Mouse (Mus musculus): ENCODE results near the gene Prkcd. TPM values are rescaled to one million over a fixed set of nuclear protein-coding genes. Genes with fewer than 3 reads are reported as not detected.

Prkcd gene
- polyA plus RNA-seq, 1 experiment from 2014 or later, result 40.7 TPM

Small RNAs within 50 kb of the gene (microRNA-seq; reads per million reads assigned to microRNA genes)
- 4.2 reads per million, percentile 14 among the genes with 10 or more reads in this experiment for gene Mir3076

Other genes with a start within 250 kb of the Prkcd start
- gene Dcp1a, start 146.7 kb downstream of the Prkcd start, polyA plus RNA-seq (2016; fragmentation: Nextera tagmentation; extraction: Ambion mirVana), result 21.8 and 25.5 TPM in 2 replicates
- gene Cacna1d, start 134.8 kb downstream of the Prkcd start, polyA plus RNA-seq (2016; fragmentation: Nextera tagmentation; extraction: Ambion mirVana), result 10.0 and 10.3 TPM in 2 replicates
- gene Tkt, start 77.9 kb downstream of the Prkcd start, polyA plus RNA-seq (2016; fragmentation: Nextera tagmentation; extraction: Ambion mirVana), result 85.7 and 90.4 TPM in 2 replicates
- 12.1 and 12.3 TPM in 2 replicates for gene Rft1, start 28.1 kb upstream of the Prkcd start, polyA plus RNA-seq (2016; fragmentation: Nextera tagmentation; extraction: Ambion mirVana)
- gene Sfmbt1, start 88.6 kb upstream of the Prkcd start, polyA plus RNA-seq (2016; fragmentation: Nextera tagmentation; extraction: Ambion mirVana), result 11.5 and 12.0 TPM in 2 replicates
- 19.1 and 21.1 TPM in 2 replicates for gene Tmem110, start 199.4 kb upstream of the Prkcd start, polyA plus RNA-seq (2016; fragmentation: Nextera tagmentation; extraction: Ambion mirVana)

All from heart, embryonic 12.5 days (tissue).